Mouse (Mus musculus): ENCODE measurements at regions not wholly inside any gene's neighbourhood (a gene's known extent, or its start where the extent isn't known, plus 50 kb on each side); places are given as distances from the start of the nearest gene placed in this dataset.

DNA sequence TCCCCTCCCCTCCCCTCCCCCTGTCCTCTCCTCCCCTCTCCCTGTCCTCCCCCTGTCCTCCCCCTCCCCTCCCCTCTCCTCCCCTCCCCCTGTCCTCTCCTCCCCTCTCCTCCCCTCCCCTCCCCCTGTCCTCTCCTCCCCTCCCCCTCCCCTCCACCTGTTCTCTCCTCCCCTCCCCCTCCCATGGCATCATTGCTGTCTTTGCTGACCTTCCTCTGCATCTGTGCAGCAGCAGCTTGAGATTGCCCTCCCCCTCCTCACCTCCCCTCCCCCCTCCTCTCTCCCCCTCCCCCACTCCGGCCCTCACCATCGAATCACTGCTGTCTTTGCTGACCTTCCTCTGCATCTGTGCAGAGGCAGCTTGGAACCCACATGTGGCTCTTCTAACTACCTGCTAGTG lies 123.4 kb upstream of the Ubr2 start:
- TF ChIP-seq NANOG (IDR thresholded peaks at IDR 0.05; ENCODE audit: borderline replicate concordance, low read length) (no peak), CTCF (conservative IDR thresholded peaks at IDR 0.05; ENCODE audit: low read length) (no peak), POU5F1 (IDR thresholded peaks at IDR 0.05; ENCODE audit: borderline replicate concordance, low read length) (no peak)
